Mouse (Mus musculus) cortical plate, adult 2 months (tissue): ENCODE measurements at regions not wholly inside any gene's neighbourhood (a gene's known extent, or its start where the extent isn't known, plus 50 kb on each side); places are given as distances from the start of the nearest gene placed in this dataset.

Source experiments
- H3K27ac ChIP-seq: fragments of 200-500 bp; 2 replicates; pipeline ENCODE4 v1.5.1; 2012; ENCODE audit warnings: low read length, control low read depth, inconsistent platforms; ENCODE audit not compliant: insufficient read depth
- H3K4me1 ChIP-seq: fragments of 200-500 bp; 2 replicates; pipeline ENCODE4 v1.6.1; 2011; ENCODE audit warnings: low read length; ENCODE audit not compliant: control insufficient read depth, insufficient read depth
- H3K4me3 ChIP-seq: fragments of 200-500 bp; 2 replicates; pipeline ENCODE4 v1.5.1; 2011; ENCODE audit warnings: mild to moderate bottlenecking, low read length, control low read depth; ENCODE audit not compliant: insufficient read depth
- CTCF ChIP-seq: fragments of 200-500 bp; IDR thresholded peaks from 2 replicates; pipeline ENCODE4 v1.5.1; 2011; ENCODE audit warnings: mild to moderate bottlenecking, control low read depth, low read length; ENCODE audit not compliant: insufficient read depth; ENCODE audit errors: extremely low read depth
- POLR2A ChIP-seq: fragments of 200-500 bp; IDR thresholded peaks from 2 replicates; pipeline ENCODE4 v1.6.1; 2011; ENCODE audit warnings: mild to moderate bottlenecking, low read length, control low read depth; ENCODE audit not compliant: insufficient read depth; ENCODE audit errors: extremely low read depth

DNA sequence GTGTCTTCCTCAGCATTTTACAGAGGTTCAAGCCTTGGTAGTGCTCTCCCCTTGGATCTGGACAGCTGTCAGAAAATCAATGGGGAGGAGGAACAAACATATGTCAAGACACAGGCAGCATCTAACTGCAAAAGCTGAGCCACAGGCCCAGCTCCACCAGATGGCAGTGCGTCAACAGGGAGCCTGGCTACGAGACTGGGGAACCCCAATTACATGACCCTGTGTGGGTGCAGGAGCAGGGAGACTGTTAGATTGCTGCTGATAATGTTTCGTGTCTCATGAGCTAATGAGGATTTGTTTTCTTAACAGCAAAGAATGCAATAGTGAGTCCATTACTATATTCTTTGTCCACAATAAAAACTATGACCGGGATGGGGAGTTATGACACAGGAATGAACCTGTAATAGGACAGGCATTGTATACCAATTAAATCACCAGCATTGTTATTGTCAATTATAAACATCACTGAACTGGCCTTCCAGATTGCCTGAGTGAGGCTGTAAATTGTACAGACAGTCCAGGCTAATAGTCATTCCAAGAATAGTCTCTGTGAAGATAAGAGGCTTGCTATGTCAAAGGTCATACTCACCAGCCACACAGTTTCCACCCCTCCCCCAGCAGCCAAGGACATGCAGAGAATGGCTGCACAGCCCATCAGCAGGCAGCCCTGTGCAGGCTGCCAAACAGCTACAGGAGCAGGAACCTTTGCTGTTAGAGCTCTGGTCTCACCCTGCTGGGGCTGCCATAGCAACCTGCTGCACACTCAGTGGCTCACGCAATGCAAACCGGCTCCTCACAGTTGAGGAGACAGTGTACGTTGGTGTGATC is 58.8 kb upstream of the Barx2 start:
- TF ChIP-seq POLR2A, result no peak
- peak; percentile 97 for TF ChIP-seq CTCF
- Histone ChIP-seq H3K27ac (no peak overlapping the region), H3K4me1 (no peaks in the 10 kb centered on the region; the same call in 1 of the 2 replicates), H3K4me3 (no peak overlapping the region)

GRCm38 (mm10) chr9:31972629-31972993 is 59.3 kb upstream of the Barx2 start:
- H3K4me1 ChIP-seq, result no peaks in the 10 kb centered on the region; the same call in 1 of the 2 replicates
- TF ChIP-seq CTCF, result no peak
- TF ChIP-seq POLR2A, result no peak
- H3K27ac ChIP-seq, result no peak overlapping the region
- no peak overlapping the region for H3K4me3 ChIP-seq

- H3K4me3 ChIP-seq, result no peak overlapping the region
- no peaks in the 10 kb centered on the region; the same call in 1 of the 2 replicates for H3K4me1 ChIP-seq
- no peak for TF ChIP-seq POLR2A
- no peak for TF ChIP-seq CTCF
- no peak overlapping the region for H3K27ac ChIP-seq
Measured at GRCm38 (mm10) chr9:31976191-31976590, 62.9 kb upstream of the Barx2 start.

GRCm38 (mm10) chr9:31978071-31978470 is 64.8 kb upstream of the Barx2 start:
- TF ChIP-seq POLR2A (no peak), CTCF (no peak)
- Histone ChIP-seq H3K27ac (no peak overlapping the region), H3K4me1 (no peaks in the 10 kb centered on the region), H3K4me3 (no peak overlapping the region)

DNA sequence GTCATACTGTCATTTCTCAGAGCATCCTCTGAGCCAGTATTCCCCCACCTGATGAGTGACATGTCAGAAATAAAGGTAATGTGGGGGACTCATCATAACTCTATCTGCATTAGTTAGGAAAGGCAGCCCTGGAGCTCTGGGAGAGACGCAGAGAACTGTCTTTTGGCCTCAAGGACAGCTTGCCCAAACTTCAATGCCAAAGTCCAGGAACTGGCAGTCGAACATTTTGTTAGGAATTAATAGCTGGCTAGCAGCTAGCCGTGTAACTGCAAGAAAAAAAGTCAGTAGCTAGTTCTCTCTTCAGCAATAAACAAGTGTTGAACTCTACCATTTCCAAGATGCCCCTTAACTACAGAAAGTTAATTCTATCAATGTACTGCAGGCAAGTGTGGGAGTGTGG is 65.9 kb upstream of the Barx2 start:
- Histone ChIP-seq H3K4me1 (no peaks in the 10 kb centered on the region), H3K4me3 (no peak overlapping the region), H3K27ac (no peak overlapping the region)
- TF ChIP-seq POLR2A (no peak), CTCF (no peak)

DNA sequence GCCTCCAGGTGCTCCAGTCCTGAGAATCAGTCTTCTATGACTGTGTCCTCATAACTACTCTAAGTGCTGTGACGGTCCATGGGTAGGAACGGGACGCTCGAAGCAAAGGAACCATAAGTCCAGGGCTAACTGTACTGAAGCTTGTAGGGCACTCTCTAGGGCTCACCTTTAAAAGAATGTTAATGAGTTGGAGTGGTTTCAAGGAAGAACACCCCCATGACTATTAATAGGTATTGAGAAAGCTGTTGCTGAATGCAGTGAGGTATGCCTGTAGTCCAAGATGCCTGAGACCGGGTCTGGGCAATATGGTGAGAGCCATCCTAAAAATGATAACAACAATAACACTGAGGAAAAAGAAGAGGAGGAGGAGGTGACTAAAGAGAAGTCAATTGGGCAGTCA is 67.2 kb upstream of the Barx2 start:
- TF ChIP-seq CTCF (no peak), POLR2A (no peak)
- Histone ChIP-seq H3K4me1 (no peaks in the 10 kb centered on the region), H3K4me3 (no peak overlapping the region), H3K27ac (no peak overlapping the region)

GRCm38 (mm10) chr9:31983759-31984586 is 70.7 kb upstream of the Barx2 start:
- Histone ChIP-seq H3K4me1 (no peaks in the 10 kb centered on the region), H3K4me3 (no peak overlapping the region), H3K27ac (no peak overlapping the region)
- no peak for TF ChIP-seq CTCF
- TF ChIP-seq POLR2A, result no peak

DNA sequence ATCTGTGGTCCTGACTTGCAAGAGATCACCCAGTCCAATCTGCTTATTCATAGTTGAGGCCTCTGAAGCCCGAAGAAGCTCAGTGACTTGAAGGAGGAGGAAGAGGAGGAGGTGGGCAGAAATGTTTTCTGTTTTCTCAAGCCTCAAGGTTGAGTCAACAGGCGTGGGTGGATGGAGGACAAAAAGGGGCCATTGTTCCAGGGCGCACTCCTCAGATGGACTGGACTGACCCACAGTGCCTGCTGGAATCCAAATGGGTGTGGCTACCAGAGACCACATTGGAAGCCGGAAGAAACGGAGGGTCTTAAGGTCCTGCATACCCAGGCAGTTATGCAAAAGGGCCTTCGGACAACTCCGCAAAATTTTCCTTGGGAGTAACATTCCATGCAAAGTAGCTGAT is 75.6 kb upstream of the Barx2 start:
- no peak for TF ChIP-seq POLR2A
- no peak for TF ChIP-seq CTCF
- Histone ChIP-seq H3K4me3 (no peak overlapping the region), H3K27ac (no peak overlapping the region), H3K4me1 (0 out of 2 replicates have a peak, but pooled peaks cover 1% of the 10 kb centered on the region)

GRCm38 (mm10) chr9:31989581-31990360 is 76.5 kb upstream of the Barx2 start:
- no peak overlapping the region for H3K27ac ChIP-seq
- TF ChIP-seq POLR2A, result no peak
- no peak for TF ChIP-seq CTCF
- H3K4me1 ChIP-seq, result 0 out of 2 replicates have a peak, but pooled peaks cover 1% of the 10 kb centered on the region
- no peak overlapping the region for H3K4me3 ChIP-seq

DNA sequence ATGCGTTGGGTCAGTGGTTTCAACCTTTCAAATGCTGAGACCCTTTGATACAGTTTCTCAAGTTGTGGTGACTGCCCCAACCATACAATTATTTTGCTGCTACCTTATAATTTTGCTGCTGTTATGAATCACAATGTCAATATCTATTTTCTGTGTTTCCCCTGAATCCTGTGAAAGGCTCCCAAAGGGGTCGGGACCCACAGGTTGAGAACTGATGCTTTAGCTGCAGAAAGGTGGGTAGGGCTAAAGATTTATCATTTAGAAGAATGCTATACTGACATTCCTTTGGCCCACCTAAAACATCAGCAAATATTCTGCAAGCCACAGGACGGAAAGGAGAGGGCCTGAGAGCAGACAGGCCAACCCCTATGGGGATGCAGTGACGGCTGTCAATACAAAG is 77.2 kb upstream of the Barx2 start:
- Histone ChIP-seq H3K4me1 (0 out of 2 replicates have a peak, but pooled peaks cover 1% of the 10 kb centered on the region), H3K27ac (no peak overlapping the region), H3K4me3 (no peak overlapping the region)
- TF ChIP-seq CTCF (no peak), POLR2A (no peak)
